Mouse (Mus musculus) spleen, postnatal 10 days (tissue): ENCODE results near the gene Olfr1221.
"Not testable (repeated sequence)": the region's sequence is repeated elsewhere in the genome, so short reads cannot be mapped to it uniquely, and the experiment has no call there.

Experiments used
- DNase-seq, 2 experiments: peaks; one replicate each; pipeline ENCODE4 v3.0.0; 2021 to 2022; ENCODE audit warnings: low spot score in 2 of 2

Gene Olfr1221

GRCm38 (mm10) chr2:89117183-89117582 is at the start of gene Olfr1221:
TSS of gene Olfr1221 (minus strand) at chr2:89117283.
- DNase-seq: no peak

GRCm38 (mm10) chr2:89164711-89165110 is 47.6 kb upstream of the Olfr1221 start:
- not testable (repeated sequence) for DNase-seq

- not testable (repeated sequence) for DNase-seq
Observed at GRCm38 (mm10) chr2:89163991-89164390, 46.9 kb upstream of the Olfr1221 start, which contains the start of gene Olfr1224-ps1. TSS of gene Olfr1224-ps1 (minus strand) at chr2:89164091.

GRCm38 (mm10) chr2:89151460-89151859 is 34.4 kb upstream of the Olfr1221 start, which contains the start of gene Olfr1223:
TSS of gene Olfr1223 (minus strand) at chr2:89151560.
- DNase-seq: no peak

DNA sequence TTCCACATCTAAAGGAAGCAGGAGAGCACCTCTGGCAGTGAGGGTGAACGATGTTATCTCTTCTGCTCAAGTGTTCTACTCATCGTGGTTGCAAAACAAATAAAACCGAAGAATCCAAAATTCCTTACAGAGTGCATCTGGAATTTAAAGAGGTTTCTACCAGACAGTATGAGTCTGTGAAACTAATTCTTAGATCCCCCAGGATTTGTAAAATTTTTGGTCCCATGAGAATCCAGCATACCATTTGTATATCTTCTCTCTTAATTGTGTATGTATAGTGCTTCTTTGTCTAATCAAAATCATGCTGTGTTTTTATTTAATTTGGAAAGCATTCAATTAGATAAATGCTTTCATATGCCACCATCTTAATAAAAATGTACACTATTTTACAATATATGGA is 15.9 kb upstream of the Olfr1221 start, which contains the start of gene Olfr1222:
Gene Olfr1222 (minus strand): TSS at position 101 of the 400 bp plus-strand sequence.
- no peak for DNase-seq

DNA sequence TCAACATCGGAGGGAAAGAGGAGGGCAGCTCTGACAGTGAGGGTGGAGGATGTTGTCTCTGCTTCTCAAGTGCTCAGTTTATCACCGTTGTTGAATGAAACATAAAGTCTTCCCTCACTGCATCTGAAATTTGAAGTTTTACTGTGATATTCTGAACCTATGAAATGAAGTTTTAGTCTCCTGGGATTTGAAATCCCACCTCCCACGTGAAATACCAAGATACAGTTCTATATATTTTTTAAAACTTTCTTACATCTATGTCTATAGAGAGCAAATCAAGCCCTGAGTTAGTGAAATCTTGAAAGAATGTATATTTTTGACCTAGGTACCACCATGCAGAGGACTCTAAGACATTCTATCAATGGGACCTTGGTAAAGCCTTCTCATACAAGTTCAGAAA is 10.3 kb downstream of the Olfr1221 start, which contains the start of gene Olfr1220:
Gene Olfr1220 (minus strand): TSS at position 101 of the 400 bp plus-strand sequence.
- no peak for DNase-seq

DNA sequence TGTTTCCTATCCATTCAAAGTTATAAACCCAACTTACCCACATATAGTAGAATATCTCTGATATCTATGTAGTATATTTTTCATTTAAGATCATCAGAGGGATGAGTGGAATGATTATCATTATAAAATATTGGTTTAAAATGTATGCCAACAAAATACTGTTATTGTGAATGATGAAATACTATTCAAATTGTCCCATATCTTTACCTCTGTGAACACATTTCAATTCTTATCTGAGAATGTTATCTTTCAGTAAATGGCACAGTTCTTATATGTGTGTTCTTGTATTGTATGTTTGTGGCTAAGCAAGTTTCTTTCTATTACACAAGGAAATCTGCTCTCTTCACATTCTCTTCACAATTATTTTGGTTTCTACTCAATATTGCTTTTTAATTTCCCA is 11.4 kb downstream of the Olfr1221 start:
- DNase-seq: no peak

DNA sequence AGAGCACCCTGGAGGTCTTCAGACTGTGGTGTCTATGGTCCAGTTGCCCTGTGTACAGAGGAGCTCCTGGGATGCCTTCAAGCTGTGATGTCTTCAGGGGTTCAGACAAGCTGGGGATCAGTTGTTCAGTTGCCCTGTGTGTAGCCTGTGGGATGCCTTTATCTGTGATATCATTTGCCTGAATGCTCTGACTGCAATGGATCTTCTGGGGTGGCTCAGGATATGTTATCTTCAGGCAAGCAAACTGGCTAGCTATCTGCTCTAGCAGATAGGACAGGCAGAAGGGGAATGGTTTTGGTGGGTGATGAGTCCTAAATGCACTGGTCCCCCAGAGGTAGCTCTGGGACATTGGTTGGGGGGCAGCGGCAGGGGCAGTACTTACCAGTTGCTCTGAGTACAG is 23.2 kb downstream of the Olfr1221 start:
- DNase-seq: no peak

GRCm38 (mm10) chr2:89083413-89083812 is 33.7 kb downstream of the Olfr1221 start, which contains the start of gene Olfr1219:
TSS of gene Olfr1219 (minus strand) at chr2:89083513.
- no peak for DNase-seq

DNA sequence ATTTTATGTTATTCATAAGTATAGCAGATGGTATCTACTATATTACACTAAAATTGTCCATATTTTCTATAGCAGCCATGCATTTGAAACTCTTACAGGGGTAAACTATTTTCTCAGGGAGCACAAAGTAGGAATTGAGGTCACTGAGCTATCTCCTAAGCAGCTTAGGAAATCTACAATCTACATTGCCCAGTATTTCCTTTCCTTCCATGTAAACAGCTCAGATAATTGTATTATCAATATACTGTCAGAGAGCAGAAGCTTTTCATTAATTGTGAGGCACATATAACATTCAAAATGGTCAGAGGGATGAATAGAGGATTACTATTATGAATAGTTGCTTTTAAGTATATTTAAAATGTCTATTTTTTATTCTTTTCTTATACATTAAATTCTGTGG is 35.6 kb downstream of the Olfr1221 start:
- DNase-seq: no peak

GRCm38 (mm10) chr2:89061087-89061486 is 56.0 kb downstream of the Olfr1221 start, which contains the start of gene Olfr1218:
TSS of gene Olfr1218 (minus strand) at chr2:89061187.
- no peak for DNase-seq
